Mouse (Mus musculus) myocyte (in vitro differentiated cells): Measurements from ENCODE around the gene Adcy2. TPM values are rescaled to one million over a fixed set of nuclear protein-coding genes. Genes with fewer than 3 reads are reported as not detected.

Source experiments
- H3K27me3 ChIP-seq: one replicate; pipeline ENCODE4 v1.6.1; 2011; ENCODE audit not compliant: control insufficient read depth, insufficient read depth, insufficient read length
- H3K36me3 ChIP-seq: one replicate; pipeline ENCODE4 v1.6.1; 2011; ENCODE audit not compliant: control insufficient read depth, insufficient read depth
- H3K4me2 ChIP-seq: one replicate; pipeline ENCODE4 v1.6.1; 2011; ENCODE audit warnings: low read depth, control low read depth
- H3K4me3 ChIP-seq: one replicate; pipeline ENCODE4 v1.5.1; 2011; ENCODE audit warnings: mild to moderate bottlenecking, control low read depth, moderate library complexity
- H3K79me2 ChIP-seq: one replicate; pipeline ENCODE4 v1.6.1; 2011; ENCODE audit not compliant: control insufficient read depth, insufficient read depth
- H3ac ChIP-seq: one replicate; pipeline ENCODE4 v1.6.1; 2011; ENCODE audit not compliant: control insufficient read depth, insufficient read length
- CEBPB ChIP-seq: IDR thresholded peaks from 2 replicates; pipeline ENCODE4 v1.6.1; 2011; ENCODE audit warnings: mild to moderate bottlenecking, moderate library complexity; ENCODE audit not compliant: poor library complexity, insufficient read depth, severe bottlenecking
- E2F4 ChIP-seq: IDR thresholded peaks from one replicate; pipeline ENCODE4 v1.6.1; 2011; ENCODE audit warnings: mild to moderate bottlenecking, control low read depth, moderate library complexity; ENCODE audit not compliant: insufficient read depth
- MAX ChIP-seq: IDR thresholded peaks from one replicate; pipeline ENCODE4 v1.6.1; 2011; ENCODE audit warnings: low read depth, mild to moderate bottlenecking, control low read depth
- MYOD1 ChIP-seq, 3 experiments: IDR thresholded peaks; one replicate each; pipeline ENCODE4 v1.6.1; 2011; ENCODE audit warnings: control low read depth in 2 of 3, low read depth in 2 of 3, mild to moderate bottlenecking in 2 of 3, moderate library complexity in 1 of 3; ENCODE audit not compliant: insufficient read length in 2 of 3, control insufficient read depth in 1 of 3
- MYOG ChIP-seq, 3 experiments: IDR thresholded peaks; one replicate each; pipeline ENCODE4 v1.6.1; 2011; ENCODE audit warnings: control low read depth in 2 of 3, low read depth in 2 of 3, mild to moderate bottlenecking in 2 of 3; ENCODE audit not compliant: insufficient read length in 2 of 3, control insufficient read depth in 1 of 3, insufficient read depth in 1 of 3
- POLR2A ChIP-seq: IDR thresholded peaks from one replicate; pipeline ENCODE4 v1.6.1; 2011; ENCODE audit warnings: low read depth, mild to moderate bottlenecking, control low read depth, moderate library complexity; ENCODE audit not compliant: insufficient read length
- POLR2AphosphoS2 ChIP-seq: IDR thresholded peaks from one replicate; pipeline ENCODE4 v1.6.1; 2011; ENCODE audit warnings: low read depth, control low read depth; ENCODE audit not compliant: insufficient read length
- REST ChIP-seq: IDR thresholded peaks from one replicate; pipeline ENCODE4 v1.6.1; 2011; ENCODE audit warnings: mild to moderate bottlenecking, control low read depth, moderate library complexity; ENCODE audit not compliant: insufficient read depth, insufficient read length
- SRF ChIP-seq: IDR thresholded peaks from one replicate; pipeline ENCODE4 v1.6.1; 2011; ENCODE audit warnings: low read depth; ENCODE audit not compliant: control insufficient read depth, insufficient read length
- TCF12 ChIP-seq: IDR thresholded peaks from one replicate; pipeline ENCODE4 v1.6.1; 2011; ENCODE audit warnings: mild to moderate bottlenecking, control low read depth; ENCODE audit not compliant: poor library complexity, insufficient read depth, severe bottlenecking
- TCF3 ChIP-seq: IDR thresholded peaks from one replicate; pipeline ENCODE4 v1.6.1; 2011; ENCODE audit warnings: low read depth, control low read depth; ENCODE audit not compliant: insufficient read length
- USF1 ChIP-seq: IDR thresholded peaks from one replicate; pipeline ENCODE4 v1.6.1; 2011; ENCODE audit warnings: low read depth, mild to moderate bottlenecking, control low read depth, moderate library complexity
- polyA plus RNA-seq: library from polyadenylated mRNA; unstranded; fragments of >200 nt; fragmentation: generic; extraction: Trizol; gene quantifications from one replicate; pipeline ENCODE4 v1.2.1, GENCODE M21; 2012; ENCODE audit warnings: missing spikeins

Adcy2 gene
- polyA plus RNA-seq, 1 experiment: not detected

DNA sequence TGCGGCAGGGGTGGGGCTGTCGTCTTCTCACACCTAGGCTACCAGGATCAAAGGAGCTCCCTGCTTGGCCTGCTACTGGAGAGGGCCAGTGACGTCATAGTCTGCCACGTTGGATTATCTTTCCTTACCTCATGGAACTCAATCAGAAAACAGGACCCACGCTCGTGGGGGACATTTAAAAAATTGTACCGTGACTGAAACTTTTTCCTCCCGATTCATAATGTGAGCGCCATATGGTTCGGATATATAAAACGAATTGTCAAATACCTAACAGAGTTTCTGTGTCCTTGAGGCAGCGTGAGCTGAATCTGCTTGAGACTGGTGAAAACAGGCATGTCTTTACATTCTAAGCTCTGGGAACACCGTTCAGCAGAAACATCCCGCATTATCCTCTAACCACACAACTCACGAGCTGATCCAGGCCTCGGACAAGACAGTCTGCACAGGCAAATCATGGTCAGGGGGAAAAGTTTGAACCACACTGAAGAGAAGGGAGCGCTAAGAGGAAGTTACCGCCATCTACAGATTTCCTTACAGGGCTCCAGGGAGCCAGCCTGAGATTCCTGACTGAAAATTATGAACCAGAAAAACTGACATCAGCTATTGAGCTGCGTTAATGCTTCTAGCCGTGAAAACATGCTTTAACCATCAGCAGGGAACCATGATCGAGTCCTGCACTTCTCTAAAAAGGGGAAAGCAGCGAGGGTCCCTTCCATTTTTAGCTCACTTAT is 1.4 kb downstream of the Adcy2 start:
- TF ChIP-seq SRF (no peak), TCF12 (no peak), REST (no peak), USF1 (no peak), MAX (no peak), E2F4 (no peak), TCF3 (no peak), POLR2AphosphoS2 (no peak), MYOG (IDR thresholded peaks at IDR 0.05; ENCODE audit: control insufficient read depth in 1 of 3, insufficient read depth in 1 of 3, insufficient read length in 2 of 3, low read depth in 2 of 3) (no peak), POLR2A (no peak), MYOD1 (IDR thresholded peaks at IDR 0.05; ENCODE audit: control insufficient read depth in 1 of 3, insufficient read length in 2 of 3, low read depth in 2 of 3) (no peak), CEBPB (no peak)
- no peak overlapping the region for H3K4me3 ChIP-seq
- no peak overlapping the region for H3ac ChIP-seq
- no peak overlapping the region for H3K4me2 ChIP-seq
- no peaks in the 10 kb centered on the region for H3K36me3 ChIP-seq
- H3K27me3 ChIP-seq: no peaks in the 10 kb centered on the region
- no peaks in the 10 kb centered on the region for H3K79me2 ChIP-seq

DNA sequence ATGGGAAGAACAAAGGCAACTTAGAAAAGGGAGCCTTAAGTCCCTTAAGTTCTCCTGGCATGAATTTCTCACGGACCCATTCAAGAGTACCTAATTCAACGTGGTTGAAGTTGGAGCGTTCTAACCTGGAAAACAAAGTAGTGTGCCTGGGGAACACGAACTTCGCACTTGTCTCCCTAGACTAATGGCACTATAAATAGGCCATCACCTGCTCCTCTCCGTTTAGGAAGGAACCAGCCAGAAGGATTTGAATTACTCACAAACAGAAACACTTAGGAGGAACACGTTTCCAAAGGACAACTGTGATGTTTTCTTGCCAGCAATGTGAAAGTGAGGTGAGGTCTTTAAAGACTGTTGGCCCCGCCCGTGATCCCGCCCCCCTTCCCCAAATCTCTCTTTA is 2.0 kb downstream of the Adcy2 start:
- no peaks in the 10 kb centered on the region for H3K27me3 ChIP-seq
- H3ac ChIP-seq: no peak overlapping the region
- no peaks in the 10 kb centered on the region for H3K36me3 ChIP-seq
- TF ChIP-seq SRF (no peak), TCF3 (no peak), MYOG (IDR thresholded peaks at IDR 0.05; ENCODE audit: control insufficient read depth in 1 of 3, insufficient read depth in 1 of 3, insufficient read length in 2 of 3, low read depth in 2 of 3) (no peak)
- no peak overlapping the region for H3K4me2 ChIP-seq
- no peak overlapping the region for H3K4me3 ChIP-seq
- H3K79me2 ChIP-seq: no peaks in the 10 kb centered on the region

DNA sequence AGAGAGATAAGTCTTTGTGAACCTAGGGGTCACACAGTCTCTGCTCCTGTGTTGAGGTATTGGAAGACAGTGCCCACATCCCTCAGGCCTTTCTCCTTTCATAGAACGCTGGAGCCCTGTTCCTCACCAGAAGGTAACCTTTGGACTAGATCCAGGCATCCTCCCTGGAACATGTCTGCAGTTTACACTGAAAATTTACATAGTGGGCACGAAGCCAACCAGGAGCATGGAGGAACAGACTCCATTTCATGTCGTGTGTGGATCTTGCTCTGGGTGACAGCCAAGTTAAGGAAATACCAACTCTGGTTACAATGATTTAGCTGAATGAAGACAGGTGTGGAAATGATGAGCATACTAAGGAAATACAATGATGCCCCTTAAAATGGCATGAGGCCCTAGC is 2.7 kb downstream of the Adcy2 start:
- Histone ChIP-seq H3ac (no peak overlapping the region), H3K36me3 (no peaks in the 10 kb centered on the region), H3K79me2 (no peaks in the 10 kb centered on the region), H3K27me3 (no peaks in the 10 kb centered on the region), H3K4me3 (no peak overlapping the region), H3K4me2 (no peak overlapping the region)
- TF ChIP-seq REST (no peak), USF1 (no peak), SRF (no peak), MYOD1 (IDR thresholded peaks at IDR 0.05; ENCODE audit: control insufficient read depth in 1 of 3, insufficient read length in 2 of 3, low read depth in 2 of 3) (no peak), POLR2AphosphoS2 (no peak), MYOG (IDR thresholded peaks at IDR 0.05; ENCODE audit: control insufficient read depth in 1 of 3, insufficient read depth in 1 of 3, insufficient read length in 2 of 3, low read depth in 2 of 3) (no peak), TCF12 (no peak)

DNA sequence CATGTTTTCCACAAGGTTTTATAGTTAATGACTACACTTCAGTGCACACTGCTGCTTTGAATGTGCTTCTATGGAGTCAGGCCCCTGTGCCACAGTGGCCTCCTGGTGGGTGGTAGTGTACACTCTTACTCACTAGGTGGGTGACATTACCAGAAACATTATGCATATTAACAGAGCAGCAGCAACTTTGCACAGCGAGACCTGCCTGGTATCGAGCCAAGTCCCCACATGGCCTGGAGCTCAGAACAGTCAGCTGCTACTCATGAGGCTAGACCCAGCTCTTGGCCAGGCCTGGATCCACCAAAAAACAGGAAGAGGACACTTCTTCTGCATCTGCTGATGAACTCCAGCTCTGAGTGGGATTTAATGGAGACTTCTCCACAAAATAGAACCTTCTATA is 13.6 kb downstream of the Adcy2 start:
- H3K79me2 ChIP-seq: no peaks in the 10 kb centered on the region
- no peak overlapping the region for H3K4me3 ChIP-seq
- TF ChIP-seq REST (no peak), E2F4 (no peak), MYOG (IDR thresholded peaks at IDR 0.05; ENCODE audit: control insufficient read depth in 1 of 3, insufficient read depth in 1 of 3, insufficient read length in 2 of 3, low read depth in 2 of 3) (no peak), POLR2A (no peak), MAX (no peak), USF1 (no peak), TCF12 (no peak), MYOD1 (IDR thresholded peaks at IDR 0.05; ENCODE audit: control insufficient read depth in 1 of 3, insufficient read length in 2 of 3, low read depth in 2 of 3) (no peak), SRF (no peak), CEBPB (no peak), POLR2AphosphoS2 (no peak), TCF3 (no peak)
- H3K27me3 ChIP-seq: no peaks in the 10 kb centered on the region
- H3K4me2 ChIP-seq: no peak overlapping the region
- H3K36me3 ChIP-seq: no peaks in the 10 kb centered on the region
- no peak overlapping the region for H3ac ChIP-seq

DNA sequence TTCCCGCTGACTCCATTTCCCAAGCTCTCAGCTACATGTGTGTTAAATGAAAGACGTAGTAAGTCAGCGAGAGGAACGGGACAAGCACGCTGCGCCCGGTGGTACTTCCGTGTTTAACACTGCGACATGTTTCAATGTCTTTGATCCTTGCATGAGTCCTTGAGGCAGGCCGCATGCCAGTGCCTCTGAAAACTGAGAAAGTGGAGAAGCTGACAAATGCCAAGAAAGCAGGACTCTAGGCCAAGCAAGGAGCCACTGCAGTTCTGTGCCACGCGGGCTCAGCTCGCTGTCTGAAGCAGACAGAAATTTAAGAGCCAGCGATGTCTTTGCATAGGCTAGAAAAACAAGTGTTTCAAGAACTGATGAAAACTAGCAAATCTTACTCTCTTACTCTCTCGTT is 15.3 kb downstream of the Adcy2 start:
- no peak overlapping the region for H3K4me2 ChIP-seq
- no peak overlapping the region for H3ac ChIP-seq
- H3K4me3 ChIP-seq: no peak overlapping the region
- no peak for TF ChIP-seq MAX
- TF ChIP-seq E2F4: no peak
- TF ChIP-seq MYOG (IDR thresholded peaks at IDR 0.05; ENCODE audit: control insufficient read depth in 1 of 3, insufficient read depth in 1 of 3, insufficient read length in 2 of 3, low read depth in 2 of 3): no peak
- H3K36me3 ChIP-seq: no peaks in the 10 kb centered on the region
- H3K27me3 ChIP-seq: no peaks in the 10 kb centered on the region
- no peaks in the 10 kb centered on the region for H3K79me2 ChIP-seq
